Mouse (Mus musculus) brown adipose tissue, adult 24 weeks (tissue): Measurements from ENCODE around the gene Mfap5. TPM values are rescaled to one million over a fixed set of nuclear protein-coding genes. Genes with fewer than 3 reads are reported as not detected.
"Not testable (repeated sequence)": the region's sequence is repeated elsewhere in the genome, so short reads cannot be mapped to it uniquely, and the experiment has no call there.

ENCODE experiments used
- H3K27ac ChIP-seq: fragments of 200-500 bp; replicated peaks from 2 replicates; pipeline ENCODE4 v1.5.1; 2012; ENCODE audit warnings: low read depth, mild to moderate bottlenecking, low read length
- H3K4me1 ChIP-seq: fragments of 200-500 bp; 2 replicates; pipeline ENCODE4 v1.6.1; 2012; ENCODE audit warnings: low read length, mixed read lengths; ENCODE audit not compliant: control insufficient read depth, insufficient read depth, insufficient read length
- H3K4me3 ChIP-seq: fragments of 200-500 bp; 2 replicates; pipeline ENCODE4 v1.5.1; 2012; ENCODE audit warnings: low read depth, mild to moderate bottlenecking, low read length, moderate library complexity; ENCODE audit not compliant: insufficient read depth
- polyA plus RNA-seq: library from polyadenylated mRNA; stranded (reverse); fragments of >200 nt; gene quantifications from 2 replicates; pipeline ENCODE4 v1.2.4, GENCODE M21; 2012; ENCODE audit not compliant: missing spikeins, insufficient read depth, insufficient read length

The Mfap5 gene
- polyA plus RNA-seq, 1 experiment, result 49.7 TPM

GRCm38 (mm10) chr6:122565070-122565784 is 59.6 kb downstream of the Mfap5 start:
- Histone ChIP-seq H3K27ac (no peak overlapping the region), H3K4me3 (no peak overlapping the region), H3K4me1 (no peaks in the 10 kb centered on the region)

- H3K27ac ChIP-seq, result no peak overlapping the region
- H3K4me1 ChIP-seq, result 0 out of 2 replicates have a peak, but pooled peaks cover 2% of the 10 kb centered on the region
- no peak overlapping the region for H3K4me3 ChIP-seq
Measured at GRCm38 (mm10) chr6:122569113-122569512, 63.5 kb downstream of the Mfap5 start.

- Histone ChIP-seq H3K27ac (no peak overlapping the region), H3K4me3 (no peak overlapping the region), H3K4me1 (0 out of 2 replicates have a peak, but pooled peaks cover 2% of the 10 kb centered on the region)
Measured at GRCm38 (mm10) chr6:122569762-122570161, 64.1 kb downstream of the Mfap5 start.

- Histone ChIP-seq H3K4me1 (0 out of 2 replicates have a peak, but pooled peaks cover 2% of the 10 kb centered on the region), H3K4me3 (no peak overlapping the region), H3K27ac (peak overlapping the region; percentile 15; the same call in 1 of the 2 replicates)
Measured at GRCm38 (mm10) chr6:122570695-122571616, 65.3 kb downstream of the Mfap5 start.

- no peak overlapping the region for H3K4me3 ChIP-seq
- H3K4me1 ChIP-seq, result 0 out of 2 replicates have a peak, but pooled peaks cover 2% of the 10 kb centered on the region
- peak overlapping the region; percentile 61 for H3K27ac ChIP-seq
Measured at GRCm38 (mm10) chr6:122571617-122571959, 65.9 kb downstream of the Mfap5 start.

- H3K27ac ChIP-seq, H3K4me1 ChIP-seq, H3K4me3 ChIP-seq: not testable (repeated sequence)
Measured at GRCm38 (mm10) chr6:122575037-122575436, 69.4 kb downstream of the Mfap5 start.

- Histone ChIP-seq H3K27ac (no peak overlapping the region), H3K4me1 (0 out of 2 replicates have a peak, but pooled peaks cover 2% of the 10 kb centered on the region), H3K4me3 (no peak overlapping the region)
Measured at GRCm38 (mm10) chr6:122577030-122577429, 71.4 kb downstream of the Mfap5 start.

Other genes starting within 250 kb of the Mfap5 start
- gene Klrg1, start 223.0 kb upstream of the Mfap5 start, polyA plus RNA-seq, result not detected in 2 replicates
- 55.2 and 61.5 TPM in 2 replicates for gene M6pr, start 197.1 kb upstream of the Mfap5 start, polyA plus RNA-seq
- gene Phc1, start 165.3 kb upstream of the Mfap5 start, polyA plus RNA-seq, result 4.9 and 5.8 TPM in 2 replicates
- not detected in 2 replicates for gene Rimklb, start 7.1 kb upstream of the Mfap5 start, polyA plus RNA-seq
- not detected in 2 replicates for gene Aicda, start 48.0 kb downstream of the Mfap5 start, polyA plus RNA-seq
- gene Apobec1, start 96.6 kb downstream of the Mfap5 start, polyA plus RNA-seq, result 14.6 and 16.9 TPM in 2 replicates
- not detected in 2 replicates for gene Gdf3, start 104.2 kb downstream of the Mfap5 start, polyA plus RNA-seq
- not detected in 2 replicates for gene Dppa3, start 120.6 kb downstream of the Mfap5 start, polyA plus RNA-seq
- not detected in 2 replicates for gene Nanog, start 201.6 kb downstream of the Mfap5 start, polyA plus RNA-seq